Mouse (Mus musculus): Measurements from ENCODE around the gene Trim58. TPM values are rescaled to one million over a fixed set of nuclear protein-coding genes. Genes with fewer than 3 reads are reported as not detected.

Trim58 gene
- polyA plus RNA-seq, 1 experiment from 2014 or later = 0.09 TPM

GRCm38 (mm10) chr11:58638176-58638701 is 2.0 kb upstream of the Trim58 start:
- H3K36me3 ChIP-seq (ENCODE audit: control insufficient read depth, insufficient read depth, low read length) = no peaks in the 10 kb centered on the region
- H3K9ac ChIP-seq (ENCODE audit: low read length) = no peak overlapping the region
- no peak for ATAC-seq (ENCODE audit: low read depth)
- H3K4me3 ChIP-seq (ENCODE audit: low read length) = no peak overlapping the region
- H3K4me1 ChIP-seq (replicated peaks; ENCODE audit: control insufficient read depth, insufficient read depth, low read length) = 0 out of 2 replicates have a peak, but pooled peaks cover 3% of the 10 kb centered on the region
- H3K27ac ChIP-seq (ENCODE audit: low read length) = no peak overlapping the region
- 46% methylated on average over 7 of the region's 7 CpGs for WGBS
- no peaks in the 10 kb centered on the region for H3K9me3 ChIP-seq (ENCODE audit: control insufficient read depth, low read length)
- peaks cover 14% of the 10 kb centered on the region for H3K27me3 ChIP-seq (ENCODE audit: control insufficient read depth, insufficient read depth, low read depth, low read length)
- no peak overlapping the region for H3K4me2 ChIP-seq (ENCODE audit: low read depth, low read length)

GRCm38 (mm10) chr11:58641057-58641456 is 792 bp downstream of the Trim58 start:
- H3K36me3 ChIP-seq (ENCODE audit: control insufficient read depth, insufficient read depth, low read length) = no peaks in the 10 kb centered on the region
- no peak overlapping the region for H3K9ac ChIP-seq (ENCODE audit: low read length)
- no peak overlapping the region for H3K4me2 ChIP-seq (ENCODE audit: low read depth, low read length)
- H3K27me3 ChIP-seq (ENCODE audit: control insufficient read depth, insufficient read depth, low read depth, low read length) = peaks cover 14% of the 10 kb centered on the region
- H3K4me3 ChIP-seq (ENCODE audit: low read length) = no peak overlapping the region
- no peak for ATAC-seq (ENCODE audit: low read depth)
- H3K9me3 ChIP-seq (ENCODE audit: control insufficient read depth, low read length) = no peaks in the 10 kb centered on the region
- 27% methylated on average over 10 of the region's 14 CpGs for WGBS
- H3K4me1 ChIP-seq (replicated peaks; ENCODE audit: control insufficient read depth, insufficient read depth, low read length) = 0 out of 2 replicates have a peak, but pooled peaks cover 3% of the 10 kb centered on the region
- no peak overlapping the region for H3K27ac ChIP-seq (ENCODE audit: low read length)

- H3K4me3 ChIP-seq (ENCODE audit: low read length) = no peak overlapping the region
- H3K27ac ChIP-seq (ENCODE audit: low read length) = no peak overlapping the region
- WGBS = 72% methylated on average over 13 of the region's 13 CpGs
- no peaks in the 10 kb centered on the region for H3K9me3 ChIP-seq (ENCODE audit: control insufficient read depth, low read length)
- H3K36me3 ChIP-seq (ENCODE audit: control insufficient read depth, insufficient read depth, low read length) = no peaks in the 10 kb centered on the region
- no peak for ATAC-seq (ENCODE audit: low read depth)
- H3K4me2 ChIP-seq (ENCODE audit: low read depth, low read length) = no peak overlapping the region
- peaks cover 14% of the 10 kb centered on the region for H3K27me3 ChIP-seq (ENCODE audit: control insufficient read depth, insufficient read depth, low read depth, low read length)
- no peak overlapping the region for H3K9ac ChIP-seq (ENCODE audit: low read length)
- H3K4me1 ChIP-seq (replicated peaks; ENCODE audit: control insufficient read depth, insufficient read depth, low read length) = 0 out of 2 replicates have a peak, but pooled peaks cover 3% of the 10 kb centered on the region
These were observed 1.5 kb downstream of the Trim58 start for GRCm38 (mm10) chr11:58641638-58642358.

GRCm38 (mm10) chr11:58643350-58643749 is 3.1 kb downstream of the Trim58 start:
- no peak overlapping the region for H3K27ac ChIP-seq (ENCODE audit: low read length)
- 35% methylated on average over 6 of the region's 6 CpGs for WGBS
- H3K9ac ChIP-seq (ENCODE audit: low read length) = no peak overlapping the region
- no peaks in the 10 kb centered on the region for H3K9me3 ChIP-seq (ENCODE audit: control insufficient read depth, low read length)
- H3K27me3 ChIP-seq (ENCODE audit: control insufficient read depth, insufficient read depth, low read depth, low read length) = peaks cover 14% of the 10 kb centered on the region
- no peak overlapping the region for H3K4me3 ChIP-seq (ENCODE audit: low read length)
- 0 out of 2 replicates have a peak, but pooled peaks cover 3% of the 10 kb centered on the region for H3K4me1 ChIP-seq (replicated peaks; ENCODE audit: control insufficient read depth, insufficient read depth, low read length)
- H3K4me2 ChIP-seq (ENCODE audit: low read depth, low read length) = no peak overlapping the region
- H3K36me3 ChIP-seq (ENCODE audit: control insufficient read depth, insufficient read depth, low read length) = no peaks in the 10 kb centered on the region
- ATAC-seq (ENCODE audit: low read depth) = no peak

GRCm38 (mm10) chr11:58655151-58655550 is 14.9 kb downstream of the Trim58 start:
- no peak overlapping the region for H3K9ac ChIP-seq (ENCODE audit: low read length)
- no peak overlapping the region for H3K27ac ChIP-seq (ENCODE audit: low read length)
- H3K36me3 ChIP-seq (ENCODE audit: control insufficient read depth, insufficient read depth, low read length) = no peaks in the 10 kb centered on the region
- ATAC-seq (ENCODE audit: low read depth) = no peak
- 78% methylated on average over 3 of the region's 3 CpGs for WGBS
- no peak overlapping the region for H3K4me2 ChIP-seq (ENCODE audit: low read depth, low read length)
- no peak overlapping the region for H3K4me3 ChIP-seq (ENCODE audit: low read length)
- H3K4me1 ChIP-seq (replicated peaks; ENCODE audit: control insufficient read depth, insufficient read depth, low read length) = no peaks in the 10 kb centered on the region
- H3K9me3 ChIP-seq (ENCODE audit: control insufficient read depth, low read length) = no peaks in the 10 kb centered on the region
- H3K27me3 ChIP-seq (ENCODE audit: control insufficient read depth, insufficient read depth, low read depth, low read length) = no peaks in the 10 kb centered on the region

- no peak within 1 kb of the TSS for H3K4me2 ChIP-seq (ENCODE audit: low read depth, low read length)
- H3K4me3 ChIP-seq (ENCODE audit: low read length) = no peak within 1 kb of the TSS
- WGBS = 80% methylated on average over 4 of the region's 4 CpGs
- no peaks in the 10 kb centered on the region for H3K4me1 ChIP-seq (replicated peaks; ENCODE audit: control insufficient read depth, insufficient read depth, low read length)
- H3K9me3 ChIP-seq (ENCODE audit: control insufficient read depth, low read length) = no peaks in the 10 kb centered on the region
- H3K36me3 ChIP-seq (ENCODE audit: control insufficient read depth, insufficient read depth, low read length) = no peaks in the 10 kb centered on the region
- H3K27ac ChIP-seq (ENCODE audit: low read length) = no peak within 1 kb of the TSS
- no peak for ATAC-seq (ENCODE audit: low read depth)
- no peak within 1 kb of the TSS for H3K9ac ChIP-seq (ENCODE audit: low read length)
- no peaks in the 10 kb centered on the region for H3K27me3 ChIP-seq (ENCODE audit: control insufficient read depth, insufficient read depth, low read depth, low read length)
These were observed 18.3 kb downstream of the Trim58 start, which contains the start of gene Olfr322 for GRCm38 (mm10) chr11:58658596-58658995. Gene Olfr322 (plus strand): TSS chr11:58658782.

- no peak for ATAC-seq (ENCODE audit: low read depth)
- no peak overlapping the region for H3K9ac ChIP-seq (ENCODE audit: low read length)
- H3K4me1 ChIP-seq (replicated peaks; ENCODE audit: control insufficient read depth, insufficient read depth, low read length) = no peaks in the 10 kb centered on the region
- H3K4me2 ChIP-seq (ENCODE audit: low read depth, low read length) = no peak overlapping the region
- H3K9me3 ChIP-seq (ENCODE audit: control insufficient read depth, low read length) = no peaks in the 10 kb centered on the region
- no peaks in the 10 kb centered on the region for H3K36me3 ChIP-seq (ENCODE audit: control insufficient read depth, insufficient read depth, low read length)
- H3K4me3 ChIP-seq (ENCODE audit: low read length) = no peak overlapping the region
- H3K27me3 ChIP-seq (ENCODE audit: control insufficient read depth, insufficient read depth, low read depth, low read length) = no peaks in the 10 kb centered on the region
- H3K27ac ChIP-seq (ENCODE audit: low read length) = no peak overlapping the region
These were observed 29.0 kb downstream of the Trim58 start for GRCm38 (mm10) chr11:58669252-58669651.

- Histone ChIP-seq H3K4me2 (ENCODE audit: low read depth, low read length) (no peak overlapping the region), H3K27ac (ENCODE audit: low read length) (no peak overlapping the region), H3K9me3 (ENCODE audit: control insufficient read depth, low read length) (no peaks in the 10 kb centered on the region), H3K27me3 (ENCODE audit: control insufficient read depth, insufficient read depth, low read depth, low read length) (no peaks in the 10 kb centered on the region), H3K4me1 (replicated peaks; ENCODE audit: control insufficient read depth, insufficient read depth, low read length) (no peaks in the 10 kb centered on the region), H3K4me3 (ENCODE audit: low read length) (no peak overlapping the region), H3K9ac (ENCODE audit: low read length) (no peak overlapping the region), H3K36me3 (ENCODE audit: control insufficient read depth, insufficient read depth, low read length) (no peaks in the 10 kb centered on the region)
- 50% methylated on average over 4 of the region's 4 CpGs for WGBS
- ATAC-seq (ENCODE audit: low read depth) = no peak
These were observed 31.6 kb downstream of the Trim58 start for GRCm38 (mm10) chr11:58671825-58672224.

GRCm38 (mm10) chr11:58680799-58681198 is 40.5 kb downstream of the Trim58 start, which contains the start of gene Olfr320:
Gene Olfr320 (plus strand): TSS chr11:58681099.
- Histone ChIP-seq H3K9ac (ENCODE audit: low read length) (no peak within 1 kb of the TSS), H3K9me3 (ENCODE audit: control insufficient read depth, low read length) (no peaks in the 10 kb centered on the region), H3K36me3 (ENCODE audit: control insufficient read depth, insufficient read depth, low read length) (no peaks in the 10 kb centered on the region), H3K27ac (ENCODE audit: low read length) (no peak within 1 kb of the TSS), H3K4me3 (ENCODE audit: low read length) (no peak within 1 kb of the TSS), H3K4me2 (ENCODE audit: low read depth, low read length) (no peak within 1 kb of the TSS), H3K27me3 (ENCODE audit: control insufficient read depth, insufficient read depth, low read depth, low read length) (no peaks in the 10 kb centered on the region), H3K4me1 (replicated peaks; ENCODE audit: control insufficient read depth, insufficient read depth, low read length) (no peaks in the 10 kb centered on the region)
- ATAC-seq (ENCODE audit: low read depth) = no peak
- 76% methylated on average over 1 of the region's 1 CpGs for WGBS
